Mouse (Mus musculus): ENCODE measurements at regions not wholly inside any gene's neighbourhood (a gene's known extent, or its start where the extent isn't known, plus 50 kb on each side); places are given as distances from the start of the nearest gene placed in this dataset.
A peak's percentile ranks its signal among the peaks of the same experiment; 100 is the strongest.

- no peak for DNase-seq
These were observed 174.2 kb downstream of the Mroh4 start for GRCm38 (mm10) chr15:74461935-74462334.

- no peak for DNase-seq
These were observed 176.7 kb downstream of the Mroh4 start for GRCm38 (mm10) chr15:74459345-74459975.

DNA sequence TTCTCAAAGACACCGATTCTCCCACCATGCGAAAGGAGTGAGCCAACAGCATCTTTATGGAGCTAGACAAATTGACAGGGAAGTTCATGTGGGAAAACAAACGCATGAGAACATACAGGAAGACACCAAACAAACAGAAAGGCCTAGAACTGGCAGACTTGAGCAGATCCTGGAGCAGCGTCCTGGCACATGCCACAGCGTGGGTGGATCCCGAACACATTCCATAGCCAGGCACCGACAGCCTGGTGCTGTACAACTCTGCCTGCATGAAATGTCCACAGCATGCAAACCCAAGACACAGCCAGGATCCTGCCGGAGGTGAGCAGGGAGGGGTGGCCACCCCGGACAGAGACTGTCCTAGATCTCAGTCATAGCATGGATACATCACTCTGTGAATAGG, 177.2 kb downstream of the Mroh4 start:
- DNase-seq: no peak

DNA sequence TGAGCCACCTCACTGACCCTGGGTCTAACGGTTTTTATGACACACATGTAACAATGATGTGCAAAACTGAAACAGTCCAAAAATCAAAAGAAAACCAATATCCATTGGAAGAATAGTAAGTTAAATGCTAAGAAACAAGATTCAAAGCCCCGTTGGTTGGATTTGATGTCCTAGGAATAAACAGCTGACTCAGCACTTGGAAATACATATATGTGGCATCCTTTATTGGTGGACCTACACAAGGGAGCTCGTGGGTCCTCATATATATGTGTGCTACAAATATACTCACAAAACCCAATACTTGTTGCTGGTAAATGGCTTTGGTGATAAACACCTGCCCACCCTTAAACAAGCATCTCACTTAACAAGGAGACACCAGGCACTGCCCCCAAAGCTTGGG, 178.2 kb downstream of the Mroh4 start:
- no peak for DNase-seq

GRCm38 (mm10) chr15:74456675-74457040, 179.5 kb downstream of the Mroh4 start:
- no peak for DNase-seq

GRCm38 (mm10) chr15:74455921-74456674, 180.1 kb downstream of the Mroh4 start:
- no peak for DNase-seq

DNA sequence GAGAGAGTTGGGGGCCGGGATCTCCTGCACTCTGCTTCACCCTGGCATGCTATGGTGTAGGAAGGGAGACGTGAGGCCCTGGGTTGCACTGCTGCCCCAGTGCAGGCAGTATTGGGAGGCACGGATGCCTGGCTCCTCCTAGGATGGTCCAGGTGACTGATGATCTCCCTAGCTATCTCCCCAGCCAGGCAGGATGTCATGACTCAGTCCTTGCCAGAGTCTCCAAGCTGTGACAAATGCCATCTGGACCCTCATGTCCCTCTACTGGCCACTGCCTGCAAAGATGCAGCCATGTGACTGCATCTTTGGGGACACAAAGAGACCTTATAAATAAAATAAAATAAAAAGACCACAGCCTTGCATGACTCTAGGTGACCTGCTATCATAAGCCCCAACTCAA, 181.6 kb downstream of the Mroh4 start:
- DNase-seq: no peak

- no peak for DNase-seq
These were observed 182.3 kb downstream of the Mroh4 start for GRCm38 (mm10) chr15:74453810-74454209.

DNA sequence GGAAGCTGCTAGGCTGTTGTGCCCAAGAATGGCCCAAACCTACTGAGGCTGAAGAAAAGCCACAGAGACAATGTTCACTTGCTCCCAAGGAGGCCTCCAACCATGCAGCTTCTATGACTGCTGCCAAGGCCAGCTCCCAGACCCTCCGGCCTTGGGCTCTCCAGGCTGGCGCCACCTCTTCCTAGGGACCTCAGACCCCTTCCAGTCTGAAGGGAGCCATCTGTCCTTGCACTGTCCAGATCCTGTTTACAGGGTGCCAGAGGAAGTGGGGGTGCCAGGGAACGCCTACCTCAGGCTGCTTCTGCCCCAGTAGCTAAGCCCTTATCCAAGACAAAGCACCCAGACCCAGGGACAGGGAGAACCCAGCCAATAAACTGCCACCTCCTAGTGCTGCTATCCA, 183.7 kb downstream of the Mroh4 start:
- no peak for DNase-seq

- DNase-seq: no peak
These were observed 194.3 kb downstream of the Mroh4 start for GRCm38 (mm10) chr15:74441889-74442288.

GRCm38 (mm10) chr15:74426989-74427388, 209.2 kb downstream of the Mroh4 start:
- DNase-seq: no peak

GRCm38 (mm10) chr15:74423001-74423400, 213.2 kb downstream of the Mroh4 start:
- no peak for DNase-seq

GRCm38 (mm10) chr15:74420550-74420949, 215.6 kb downstream of the Mroh4 start:
- DNase-seq: no peak

DNA sequence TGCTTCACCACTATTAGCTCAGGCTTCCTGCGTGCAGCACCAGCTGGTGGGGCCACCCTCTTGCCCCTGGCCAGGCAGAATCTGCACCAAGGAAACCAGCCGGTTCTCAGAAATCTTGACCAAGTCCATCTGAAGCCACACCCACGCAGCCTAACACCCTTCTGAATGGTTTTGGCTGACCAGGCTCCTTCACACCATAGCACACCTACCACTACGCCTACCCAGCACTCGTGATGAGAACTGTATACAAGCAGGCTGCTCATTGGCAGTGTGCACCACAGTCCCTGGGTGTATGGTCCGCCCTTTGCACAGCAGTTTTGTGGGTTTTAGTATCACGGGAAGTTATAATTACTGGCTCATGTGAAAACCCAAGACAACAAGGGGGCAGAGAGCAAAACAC, 217.5 kb downstream of the Mroh4 start:
- no peak for DNase-seq

GRCm38 (mm10) chr15:74413217-74413616, 222.9 kb downstream of the Mroh4 start:
- DNase-seq: no peak

DNA sequence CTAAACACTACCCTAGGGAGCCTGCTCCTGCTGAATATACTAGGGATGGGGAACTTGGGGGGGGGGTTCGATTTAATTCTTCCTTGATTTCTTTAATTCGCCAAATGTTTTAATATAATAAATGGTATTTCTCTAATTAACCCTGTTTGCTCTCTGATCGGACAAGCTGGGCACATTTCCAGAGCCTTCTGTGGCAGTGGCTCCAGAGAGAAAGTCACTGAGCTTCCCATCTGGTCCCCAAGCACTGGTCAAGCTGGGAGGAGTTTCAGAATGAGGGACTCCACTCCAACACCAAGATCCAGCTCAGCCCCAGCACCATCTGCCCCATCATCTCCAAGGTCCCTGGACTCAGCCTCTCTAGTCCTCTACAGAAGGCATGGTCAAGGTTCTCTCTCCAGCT, 223.9 kb downstream of the Mroh4 start:
- no peak for DNase-seq

DNA sequence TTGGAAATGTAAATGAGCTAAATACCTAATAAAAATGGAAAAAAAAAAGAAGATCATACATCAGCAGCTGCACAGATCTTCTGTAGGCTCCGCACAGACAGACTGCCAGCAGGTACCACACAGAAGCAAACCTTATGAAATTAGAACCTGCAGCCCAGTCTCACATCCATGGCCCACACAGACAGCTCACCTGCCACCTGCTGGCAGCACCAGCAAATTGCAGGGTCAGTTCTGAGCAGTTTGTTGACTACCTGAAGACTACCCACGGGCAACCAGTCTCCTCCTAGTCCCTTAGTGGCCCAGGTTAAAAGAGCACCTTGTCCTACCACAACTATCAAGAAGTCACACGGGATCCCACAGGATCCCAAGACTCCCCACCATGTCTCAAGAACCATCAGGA, 225.1 kb downstream of the Mroh4 start:
- peak in 1 of 2 experiments; percentile 7 for DNase-seq

DNA sequence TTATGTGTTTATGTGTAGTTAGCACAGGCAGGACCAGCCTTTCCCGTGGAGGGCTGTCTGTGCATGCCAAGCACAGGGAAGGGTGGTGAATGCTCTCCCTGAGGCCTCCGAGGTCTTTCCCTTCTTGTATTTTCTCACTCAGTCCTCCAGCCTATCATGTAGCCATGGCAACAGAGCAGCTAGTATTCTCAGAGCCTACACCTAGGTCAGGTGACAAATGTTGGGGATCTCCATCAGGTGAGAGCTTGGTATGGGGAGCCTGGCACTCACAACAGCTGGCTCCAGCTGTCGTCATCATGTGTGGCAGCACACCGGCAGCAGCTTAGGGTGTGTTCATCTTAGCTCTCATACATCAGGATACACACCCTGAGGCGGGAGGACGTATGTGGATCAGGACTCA, 231.3 kb downstream of the Mroh4 start:
- no peak for DNase-seq

DNA sequence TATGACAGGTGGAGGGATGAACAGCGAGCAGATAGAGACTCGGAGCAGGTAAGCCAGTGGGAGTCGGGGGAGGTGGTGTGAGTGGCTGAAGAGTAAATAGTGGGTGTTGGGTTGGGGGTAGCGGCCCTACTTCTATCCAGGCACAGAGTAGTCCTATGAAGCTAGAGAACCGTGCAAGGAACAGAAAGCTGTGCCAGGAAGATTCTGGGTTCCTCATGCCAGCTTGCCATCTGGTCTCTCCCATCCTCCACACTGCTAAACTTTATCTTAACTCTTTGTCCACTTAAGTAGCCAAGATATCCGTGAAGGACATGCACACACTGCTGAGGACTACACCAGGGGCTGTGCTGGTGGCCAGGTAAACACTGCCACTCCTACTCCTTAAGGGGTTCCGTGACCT, 234.9 kb downstream of the Mroh4 start:
- no peak for DNase-seq

DNA sequence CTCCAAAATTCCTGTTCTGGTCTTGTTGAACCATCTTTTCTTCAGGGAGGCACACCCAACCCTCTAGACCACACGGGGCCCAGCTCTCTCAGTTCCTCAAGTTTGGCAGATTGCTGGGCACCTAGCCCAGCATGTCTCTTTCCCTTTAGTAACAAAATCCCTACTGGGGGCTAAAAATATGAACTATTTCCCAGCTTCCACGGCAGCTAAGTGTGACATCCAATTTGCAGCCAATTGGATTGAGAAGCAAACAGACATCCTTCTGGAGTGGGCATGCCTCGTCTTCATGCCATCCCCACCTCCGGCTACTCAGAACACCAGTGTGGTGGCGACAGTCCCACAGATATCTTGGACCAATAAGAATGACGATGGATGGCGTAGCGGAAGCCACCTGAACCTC, 240.1 kb downstream of the Mroh4 start:
- DNase-seq: no peak

DNA sequence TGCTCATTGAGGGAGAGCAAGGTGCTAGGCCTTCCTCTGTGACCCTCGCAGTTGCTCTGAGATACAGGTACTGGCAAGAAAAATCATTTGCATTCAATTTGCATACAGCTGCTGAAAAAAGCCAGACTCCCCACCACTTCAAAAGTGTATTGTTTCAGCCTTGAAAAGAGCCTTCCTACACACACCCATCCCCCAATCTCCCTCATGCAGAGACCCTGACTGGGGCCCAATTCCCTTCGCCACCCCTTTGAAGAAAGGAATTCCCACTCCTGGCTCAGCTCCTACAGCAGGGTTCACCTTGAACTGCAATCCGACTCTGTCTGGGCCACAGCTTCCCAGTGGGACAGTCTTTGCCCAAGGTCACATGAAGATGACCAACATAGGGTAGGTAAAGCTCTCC, 248.6 kb downstream of the Mroh4 start:
- no peak for DNase-seq

- no peak for DNase-seq
These were observed 253.6 kb downstream of the Mroh4 start for GRCm38 (mm10) chr15:74382556-74382955.

DNA sequence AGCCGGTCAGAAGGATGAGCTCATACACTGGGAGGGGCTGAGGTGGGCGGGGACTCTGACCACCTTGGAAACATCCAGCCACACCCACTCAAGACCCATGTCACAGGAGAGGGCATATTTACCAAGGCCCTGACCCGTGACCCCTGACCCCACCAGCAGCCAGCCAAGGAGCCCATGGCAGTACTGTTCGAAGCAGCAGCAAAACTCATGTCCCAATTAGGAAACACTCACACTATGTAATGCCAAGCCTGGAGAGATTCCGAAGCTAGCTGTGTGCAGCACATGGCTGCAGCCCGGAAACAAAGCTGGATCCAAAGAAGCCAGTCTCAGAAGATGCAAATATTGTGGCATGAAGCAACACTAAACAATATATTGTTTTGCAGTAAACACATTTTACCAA, 256.8 kb downstream of the Mroh4 start:
- DNase-seq: no peak

- DNase-seq: no peak
These were observed 266.7 kb downstream of the Mroh4 start for GRCm38 (mm10) chr15:74369461-74369860.

DNA sequence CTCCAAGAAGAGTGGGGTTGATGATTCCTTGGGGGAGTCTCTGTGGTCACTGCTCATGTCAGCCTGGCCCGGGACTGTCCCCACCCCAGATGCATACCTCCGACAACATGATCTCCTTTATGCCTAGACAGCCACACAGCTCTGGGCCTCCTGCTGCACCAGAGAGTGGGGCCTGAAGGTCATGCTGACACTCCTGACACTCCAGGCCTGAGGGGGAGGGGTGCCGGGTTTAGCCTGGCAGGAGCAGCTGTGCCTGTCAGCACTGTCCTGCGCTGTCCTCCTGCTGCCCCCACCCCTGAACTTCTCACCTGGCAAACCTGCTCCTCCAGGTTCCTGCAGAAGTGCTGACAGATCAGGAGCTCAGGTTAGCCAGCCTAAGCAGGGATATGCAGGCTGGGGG, 288.2 kb downstream of the Mroh4 start:
- DNase-seq: no peak

Data from lung, adult 18-20 months (tissue).